Mouse (Mus musculus) thymus, adult 2 months (tissue): Measurements from ENCODE around the gene Slc19a3. TPM values are rescaled to one million over a fixed set of nuclear protein-coding genes. Genes with fewer than 3 reads are reported as not detected.

Experiments used
- DNase-seq: peaks from one replicate; pipeline ENCODE4 v3.0.0; 2021
- H3K27ac ChIP-seq: fragments of 200-500 bp; 2 replicates; pipeline ENCODE4 v1.5.1; 2012; ENCODE audit warnings: low read length, control low read depth; ENCODE audit not compliant: control insufficient read depth, insufficient read depth
- H3K27me3 ChIP-seq: fragments of 200-500 bp; 2 replicates; pipeline ENCODE4 v1.6.1; 2012; ENCODE audit warnings: mild to moderate bottlenecking, low read length, moderate library complexity, mixed read lengths; ENCODE audit not compliant: control insufficient read depth, insufficient read depth
- H3K36me3 ChIP-seq: fragments of 200-500 bp; 2 replicates; pipeline ENCODE4 v1.6.1; 2012; ENCODE audit warnings: mild to moderate bottlenecking, low read length, moderate library complexity; ENCODE audit not compliant: control insufficient read depth, insufficient read depth
- H3K4me1 ChIP-seq: fragments of 200-500 bp; replicated peaks from 2 replicates; pipeline ENCODE4 v1.6.1; 2012; ENCODE audit warnings: low read length; ENCODE audit not compliant: control insufficient read depth, insufficient read depth
- H3K4me3 ChIP-seq: fragments of 200-500 bp; 2 replicates; pipeline ENCODE4 v1.5.1; 2012; ENCODE audit warnings: mild to moderate bottlenecking, low read length, control low read depth, moderate library complexity; ENCODE audit not compliant: control insufficient read depth, insufficient read depth
- CTCF ChIP-seq: fragments of 200-500 bp; IDR thresholded peaks from 2 replicates; pipeline ENCODE4 v1.5.1; 2012; ENCODE audit warnings: mild to moderate bottlenecking, control low read depth, low read length, moderate library complexity, borderline replicate concordance; ENCODE audit not compliant: control insufficient read depth, poor library complexity, insufficient read depth; ENCODE audit errors: extremely low read depth
- POLR2A ChIP-seq: fragments of 200-500 bp; IDR thresholded peaks from 2 replicates; pipeline ENCODE4 v1.6.1; 2012; ENCODE audit warnings: mild to moderate bottlenecking, low read length, control low read depth, moderate library complexity; ENCODE audit not compliant: control insufficient read depth, poor library complexity, insufficient read depth; ENCODE audit errors: extremely low read depth
- WGBS: fragments of 180-500 bp; shearing (Covaris S2); methylation state at CpG from one replicate; pipeline ENCODE4 v1.1.7; 2018; 5-methylcytosine and 5-hydroxymethylcytosine counted together
- polyA plus RNA-seq: library from polyadenylated mRNA; depleted of rRNA; stranded (reverse); fragments of >200 nt; gene quantifications from 2 replicates; pipeline ENCODE4 v1.2.3, GENCODE M21; 2012

The Slc19a3 gene
- polyA plus RNA-seq, 1 experiment = 0.07 TPM

DNA sequence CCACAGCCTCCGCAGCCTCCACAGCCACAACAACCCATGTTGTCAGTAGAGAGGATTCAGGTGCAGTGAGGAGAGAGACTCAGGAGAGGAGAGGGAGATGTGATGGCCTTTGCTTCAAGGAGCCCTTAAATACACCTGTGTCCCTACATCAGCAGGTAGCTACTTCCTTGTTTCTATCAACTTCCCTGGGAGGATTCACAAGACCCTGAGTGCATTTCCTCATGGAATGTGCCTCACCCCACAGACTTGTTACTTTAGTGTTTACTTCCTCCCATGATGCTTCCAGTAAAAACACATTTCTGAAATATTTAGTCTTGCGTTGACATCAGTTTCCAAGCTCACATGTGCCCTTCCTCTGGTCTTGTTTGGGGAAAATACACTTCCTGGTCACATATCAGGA is 4.1 kb upstream of the Slc19a3 start, which contains the start of gene Krtap28-10:
Gene Krtap28-10 (minus strand): TSS at position 101 of the 400 bp plus-strand sequence.
- TF ChIP-seq POLR2A = no peak
- no peak for TF ChIP-seq CTCF
- H3K27me3 ChIP-seq = no peaks in the 10 kb centered on the region
- no peak within 1 kb of the TSS for H3K27ac ChIP-seq
- no peak for DNase-seq
- H3K36me3 ChIP-seq = no peaks in the 10 kb centered on the region
- WGBS = 94% methylated on average over 2 of the region's 2 CpGs
- no peaks in the 10 kb centered on the region for H3K4me1 ChIP-seq
- H3K4me3 ChIP-seq = no peak within 1 kb of the TSS

- no peak for DNase-seq
- no peak for TF ChIP-seq POLR2A
- Histone ChIP-seq H3K4me1 (no peaks in the 10 kb centered on the region), H3K27me3 (no peaks in the 10 kb centered on the region), H3K36me3 (no peaks in the 10 kb centered on the region), H3K4me3 (no peak overlapping the region), H3K27ac (no peak overlapping the region)
- 83% methylated on average over 4 of the region's 4 CpGs for WGBS
Observed at GRCm38 (mm10) chr1:83039080-83039479, 832 bp upstream of the Slc19a3 start.

- H3K4me3 ChIP-seq = no peak overlapping the region
- no peaks in the 10 kb centered on the region for H3K36me3 ChIP-seq
- TF ChIP-seq POLR2A (no peak), CTCF (no peak)
- 82% methylated on average over 11 of the region's 11 CpGs for WGBS
- no peak overlapping the region for H3K27ac ChIP-seq
- H3K27me3 ChIP-seq = no peaks in the 10 kb centered on the region
- DNase-seq = no peak
- no peaks in the 10 kb centered on the region for H3K4me1 ChIP-seq
Observed at GRCm38 (mm10) chr1:83036892-83037667, 1.2 kb downstream of the Slc19a3 start.

DNA sequence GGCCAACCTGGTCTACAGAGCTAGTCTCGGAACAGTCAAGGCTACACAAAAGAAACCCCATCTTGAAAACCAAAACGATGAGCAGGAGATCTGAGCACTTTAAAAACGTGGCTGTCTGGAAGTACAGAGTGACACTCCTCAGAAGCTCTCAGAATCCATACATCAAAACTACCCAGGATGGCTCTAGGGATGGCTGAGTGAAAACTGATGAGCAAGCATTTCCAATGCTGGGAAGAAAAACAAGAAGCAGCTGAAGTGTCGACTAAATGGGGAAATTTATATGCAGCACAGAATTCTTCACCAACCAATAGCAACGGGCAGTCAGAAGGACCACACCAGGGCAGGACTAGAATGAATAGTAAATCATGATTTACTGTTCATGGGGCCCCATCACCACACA is 3.7 kb downstream of the Slc19a3 start:
- Histone ChIP-seq H3K4me3 (no peak overlapping the region), H3K4me1 (no peaks in the 10 kb centered on the region), H3K36me3 (no peaks in the 10 kb centered on the region), H3K27me3 (no peaks in the 10 kb centered on the region), H3K27ac (no peak overlapping the region)
- WGBS = 83% methylated on average over 5 of the region's 5 CpGs
- TF ChIP-seq CTCF (no peak), POLR2A (no peak)
- no peak for DNase-seq

DNA sequence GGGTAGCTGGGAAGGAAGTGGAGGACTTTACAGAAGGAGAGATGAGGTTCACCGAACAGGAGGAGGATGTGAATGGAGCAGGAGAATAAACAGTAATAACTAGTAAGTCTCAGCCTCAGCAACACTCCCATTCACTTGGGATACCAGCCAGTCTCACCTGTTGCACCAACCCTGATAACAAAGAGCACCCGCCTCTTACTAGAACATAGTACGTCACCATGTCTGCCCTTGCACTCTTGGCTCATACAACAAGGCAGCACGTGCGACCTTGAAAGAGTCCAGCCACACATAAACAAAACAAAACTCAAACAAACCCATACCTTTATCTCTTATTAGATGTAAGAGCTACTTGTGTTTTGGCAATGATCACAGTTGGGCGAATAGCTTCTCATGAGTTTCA is 5.7 kb downstream of the Slc19a3 start:
- no peak overlapping the region for H3K27ac ChIP-seq

GRCm38 (mm10) chr1:83031950-83032349 is 6.3 kb downstream of the Slc19a3 start:
- TF ChIP-seq POLR2A (no peak), CTCF (no peak)
- no peak overlapping the region for H3K4me3 ChIP-seq
- DNase-seq = no peak
- no peak overlapping the region for H3K27ac ChIP-seq
- WGBS = 82% methylated on average over 1 of the region's 1 CpGs
- H3K36me3 ChIP-seq = no peaks in the 10 kb centered on the region
- H3K4me1 ChIP-seq = no peaks in the 10 kb centered on the region
- H3K27me3 ChIP-seq = no peaks in the 10 kb centered on the region

More for the DNA sequence above, 5.7 kb downstream of the Slc19a3 start:
- TF ChIP-seq POLR2A (no peak), CTCF (no peak)
- no peaks in the 10 kb centered on the region for H3K4me1 ChIP-seq
- no peak for DNase-seq
- no peaks in the 10 kb centered on the region for H3K27me3 ChIP-seq
- no peaks in the 10 kb centered on the region for H3K36me3 ChIP-seq
- 97% methylated on average over 6 of the region's 6 CpGs for WGBS
- H3K4me3 ChIP-seq = no peak overlapping the region
